Mouse (Mus musculus) midbrain, postnatal 0 days (tissue): ENCODE measurements around the gene Slc25a29. TPM values are rescaled to one million over a fixed set of nuclear protein-coding genes. Genes with fewer than 3 reads are reported as not detected.
A peak's percentile ranks its signal among the peaks of the same experiment; 100 is the strongest.

ENCODE experiments used
- ATAC-seq: fragments of 200-750 bp; cut with Nextera tagmentation; 2 replicates; pipeline ENCODE4 v1.8.0; 2017; ENCODE audit warnings: moderate number of reproducible peaks, mild to moderate bottlenecking, moderate TSS enrichment, moderate library complexity; ENCODE audit not compliant: low FRiP score
- DNase-seq: peaks from one replicate; pipeline ENCODE4 v3.0.0-alpha.2; 2015; ENCODE audit warnings: low spot score
- H3K27ac ChIP-seq: fragments of 300-500 bp; sonication (generic); 2 replicates; pipeline ENCODE4 v1.5.1; 2014; ENCODE audit warnings: low read depth, mild to moderate bottlenecking, low read length, mixed read lengths
- H3K27me3 ChIP-seq: fragments of 300-500 bp; sonication (generic); 2 replicates; pipeline ENCODE4 v1.6.1; 2014; ENCODE audit warnings: low read length, control low read depth, mixed read lengths; ENCODE audit not compliant: insufficient read depth
- H3K36me3 ChIP-seq: fragments of 300-500 bp; sonication (generic); 2 replicates; pipeline ENCODE4 v1.6.1; 2014; ENCODE audit warnings: low read length, control low read depth, mixed read lengths; ENCODE audit not compliant: insufficient read depth
- H3K4me1 ChIP-seq: fragments of 300-500 bp; sonication (generic); 2 replicates; pipeline ENCODE4 v1.6.1; 2014; ENCODE audit warnings: mild to moderate bottlenecking, control low read depth, antibody characterized with exemption, low read length, mixed read lengths; ENCODE audit not compliant: insufficient read depth
- H3K4me2 ChIP-seq: fragments of 300-500 bp; sonication (generic); 2 replicates; pipeline ENCODE4 v1.6.1; 2014; ENCODE audit warnings: low read depth, mild to moderate bottlenecking, low read length, mixed read lengths; ENCODE audit not compliant: poor library complexity, severe bottlenecking
- H3K4me3 ChIP-seq: fragments of 300-500 bp; sonication (generic); 2 replicates; pipeline ENCODE4 v1.5.1; 2014; ENCODE audit warnings: low read depth, mild to moderate bottlenecking, low read length, moderate library complexity
- H3K9ac ChIP-seq: fragments of 300-500 bp; sonication (generic); replicated peaks from 2 replicates; pipeline ENCODE4 v1.6.1; 2014; ENCODE audit warnings: mild to moderate bottlenecking, low read length, moderate library complexity, mixed read lengths; ENCODE audit not compliant: poor library complexity, severe bottlenecking
- H3K9me3 ChIP-seq: fragments of 300-500 bp; sonication (generic); 2 replicates; pipeline ENCODE4 v1.6.1; 2016; ENCODE audit warnings: low read length, control low read depth
- CTCF ChIP-seq: IDR thresholded peaks from 2 replicates; pipeline ENCODE4 v1.5.1; 2016; ENCODE audit warnings: antibody characterized with exemption, mild to moderate bottlenecking
- WGBS: fragments of 180-500 bp; shearing (Covaris S2); extraction: QIAGEN DNeasy Blood & Tissue Kit; methylation state at CpG from one replicate; pipeline ENCODE4 v1.1.7; 2014; 5-methylcytosine and 5-hydroxymethylcytosine counted together
- polyA plus RNA-seq: library from polyadenylated mRNA; unstranded; fragments of >200 nt; fragmentation: Nextera tagmentation; extraction: Ambion mirVana; gene quantifications from 2 replicates; pipeline ENCODE4 v1.2.1, GENCODE M21; 2015
- total RNA-seq: library from RNA; depleted of rRNA; stranded (reverse); fragments of >200 nt; gene quantifications from 2 replicates; pipeline ENCODE4 v1.2.3, GENCODE M21; 2014; rRNA removed

Gene Slc25a29
- 20.1 and 21.8 TPM in 2 replicates for total RNA-seq
- 14.6 and 15.6 TPM in 2 replicates for polyA plus RNA-seq

- Histone ChIP-seq H3K27me3 (no peaks in the 10 kb centered on the region), H3K4me3 (peak within 1 kb of the TSS; percentile 69), H3K4me1 (peaks cover 24% of the 10 kb centered on the region), H3K4me2 (peak within 1 kb of the TSS; percentile 71), H3K9ac (peak within 1 kb of the TSS; percentile 72), H3K9me3 (no peaks in the 10 kb centered on the region), H3K27ac (peak within 1 kb of the TSS; percentile 69), H3K36me3 (no peaks in the 10 kb centered on the region; the same call in 1 of the 2 replicates)
- DNase-seq (peak; percentile 97), ATAC-seq (peak; percentile 98)
- TF ChIP-seq CTCF = peak; percentile 14; the same call in 1 of the 2 replicates
- WGBS = under 1% methylated on average over 38 of the region's 53 CpGs
Observed at GRCm38 (mm10) chr12:108835840-108836409, at the start of gene Slc25a29, which contains the start of gene Slc25a47. Gene Slc25a29, minus strand, starts transcription at chr12:108835883. Gene Slc25a47, plus strand, starts transcription at chr12:108836046.

DNA sequence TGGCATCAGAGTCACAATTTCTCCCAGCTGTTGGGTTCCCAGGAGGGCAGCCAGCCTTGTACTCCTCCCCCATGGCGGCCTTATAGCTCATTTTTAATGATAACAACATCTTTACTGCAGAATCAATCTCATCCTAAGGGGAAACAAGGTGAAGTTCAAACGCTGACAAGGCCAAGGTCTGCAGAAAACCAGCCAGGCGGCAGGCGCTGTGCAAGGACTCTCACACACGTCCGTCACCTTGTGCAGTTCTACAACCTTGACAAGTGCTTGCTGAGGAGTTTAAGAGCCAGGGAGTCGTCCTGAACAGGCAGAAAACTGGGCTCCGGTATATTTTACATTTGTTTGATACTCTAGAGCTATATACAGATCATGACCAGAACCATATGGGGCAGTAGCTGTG is 47.1 kb upstream of the Slc25a29 start:
- Histone ChIP-seq H3K4me1 (no peaks in the 10 kb centered on the region), H3K9me3 (no peaks in the 10 kb centered on the region), H3K9ac (no peak overlapping the region), H3K36me3 (peaks cover 80% of the 10 kb centered on the region), H3K27me3 (no peaks in the 10 kb centered on the region), H3K27ac (no peak overlapping the region), H3K4me3 (no peak overlapping the region), H3K4me2 (no peak overlapping the region)
- DNase-seq (no peak), ATAC-seq (no peak)
- 90% methylated on average over 8 of the region's 8 CpGs for WGBS
- TF ChIP-seq CTCF = no peak

- 88% methylated on average over 3 of the region's 3 CpGs for WGBS
- DNase-seq (no peak), ATAC-seq (no peak)
- Histone ChIP-seq H3K9me3 (no peaks in the 10 kb centered on the region), H3K27ac (no peak overlapping the region), H3K36me3 (peaks cover 64% of the 10 kb centered on the region), H3K9ac (no peak overlapping the region), H3K4me3 (no peak overlapping the region), H3K27me3 (no peaks in the 10 kb centered on the region), H3K4me2 (no peak overlapping the region), H3K4me1 (no peaks in the 10 kb centered on the region)
- no peak for TF ChIP-seq CTCF
Observed at GRCm38 (mm10) chr12:108881192-108881591, 45.5 kb upstream of the Slc25a29 start.

DNA sequence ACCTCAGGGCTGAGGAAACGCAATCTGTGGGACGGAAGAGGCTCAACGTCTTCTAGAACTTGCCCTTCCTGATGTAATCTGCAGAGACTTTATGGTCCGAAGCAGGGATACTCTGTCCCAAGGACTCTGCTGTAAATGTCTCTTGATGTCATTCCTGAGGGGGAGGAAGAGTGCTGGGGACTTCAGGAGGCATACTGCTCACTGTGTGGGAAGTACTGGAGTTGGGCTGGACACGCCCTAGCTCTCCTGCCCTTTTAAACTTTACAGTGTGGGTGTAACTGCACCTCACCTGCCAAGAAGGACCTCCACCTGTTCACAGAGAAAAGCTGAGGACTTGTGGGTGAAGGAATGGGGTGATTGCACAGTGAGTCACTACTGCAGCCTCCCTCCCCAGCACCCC is 44.9 kb upstream of the Slc25a29 start:
- Histone ChIP-seq H3K27me3 (no peaks in the 10 kb centered on the region), H3K9me3 (no peaks in the 10 kb centered on the region), H3K36me3 (peaks cover 61% of the 10 kb centered on the region), H3K9ac (no peak overlapping the region), H3K27ac (no peak overlapping the region), H3K4me2 (no peak overlapping the region), H3K4me1 (no peaks in the 10 kb centered on the region), H3K4me3 (no peak overlapping the region)
- 90% methylated on average over 5 of the region's 5 CpGs for WGBS
- ATAC-seq = no peak
- no peak for DNase-seq
- no peak for TF ChIP-seq CTCF

- no peak for TF ChIP-seq CTCF
- ATAC-seq = no peak
- Histone ChIP-seq H3K27me3 (no peaks in the 10 kb centered on the region), H3K4me2 (no peak overlapping the region), H3K9ac (no peak overlapping the region), H3K4me3 (no peak overlapping the region), H3K9me3 (no peaks in the 10 kb centered on the region), H3K27ac (no peak overlapping the region), H3K36me3 (peaks cover 61% of the 10 kb centered on the region), H3K4me1 (no peaks in the 10 kb centered on the region)
- 92% methylated on average over 4 of the region's 4 CpGs for WGBS
- no peak for DNase-seq
Observed at GRCm38 (mm10) chr12:108879138-108879537, 43.5 kb upstream of the Slc25a29 start.

DNA sequence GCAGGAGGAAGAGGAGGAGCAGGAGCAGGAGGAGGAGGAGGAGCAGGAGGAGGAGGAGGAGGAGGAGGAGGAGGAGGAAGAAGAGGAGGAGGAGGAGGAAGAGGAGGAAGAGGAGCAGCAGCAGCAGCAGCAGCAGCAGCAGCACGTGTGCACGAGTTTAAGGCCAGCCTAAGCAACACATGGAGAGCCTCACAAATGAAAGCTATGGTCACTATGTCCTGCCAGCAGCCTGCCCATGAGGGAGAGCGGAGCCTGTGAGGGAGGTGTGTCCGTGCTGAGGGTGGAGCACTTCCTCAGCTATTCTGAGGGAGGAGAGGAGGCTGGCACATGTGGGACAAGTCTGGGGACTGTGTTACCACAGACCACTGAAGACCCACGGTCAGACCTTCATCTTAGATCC is 37.4 kb upstream of the Slc25a29 start:
- no peak for ATAC-seq
- WGBS = 83% methylated on average over 5 of the region's 5 CpGs

More for the DNA sequence above, 37.4 kb upstream of the Slc25a29 start:
- H3K27me3 ChIP-seq = no peaks in the 10 kb centered on the region
- no peak overlapping the region for H3K9ac ChIP-seq
- no peak overlapping the region for H3K4me2 ChIP-seq
- H3K4me3 ChIP-seq = no peak overlapping the region
- no peak for DNase-seq
- peaks cover 64% of the 10 kb centered on the region for H3K36me3 ChIP-seq
- no peak overlapping the region for H3K27ac ChIP-seq
- TF ChIP-seq CTCF = no peak
- no peaks in the 10 kb centered on the region for H3K4me1 ChIP-seq
- H3K9me3 ChIP-seq = no peaks in the 10 kb centered on the region
